Mouse (Mus musculus) heart, postnatal 0 days (tissue): Measurements from ENCODE around the gene Zc3h7a.

ENCODE experiments used
- CTCF ChIP-seq: IDR thresholded peaks from 2 replicates; pipeline ENCODE4 v1.5.1; 2016; ENCODE audit warnings: antibody characterized with exemption, control low read depth, low read depth
- EP300 ChIP-seq: IDR thresholded peaks from 2 replicates; pipeline ENCODE4 v1.6.1; 2016; ENCODE audit warnings: antibody characterized with exemption, low read depth

- TF ChIP-seq CTCF (no peak), EP300 (no peak)
These were observed 4.5 kb downstream of the Zc3h7a start for GRCm38 (mm10) chr16:11171679-11172078.
